Mouse (Mus musculus): Measurements from ENCODE around the gene Grb10. TPM values are rescaled to one million over a fixed set of nuclear protein-coding genes. Genes with fewer than 3 reads are reported as not detected.

Gene Grb10
- polyA plus RNA-seq, 1 experiment from 2014 or later: 228 TPM

GRCm38 (mm10) chr11:11942320-11943217 is 95.9 kb downstream of the Grb10 start:
- Histone ChIP-seq H3K4me3 (ENCODE audit: low read length) (no peak overlapping the region), H3K9me3 (ENCODE audit: control insufficient read depth, low read length) (no peaks in the 10 kb centered on the region), H3K27ac (ENCODE audit: low read depth, low read length) (peak overlapping the region; percentile 33; the same call in 1 of the 2 replicates), H3K27me3 (ENCODE audit: control insufficient read depth, insufficient read depth, low read length) (no peaks in the 10 kb centered on the region), H3K36me3 (ENCODE audit: control insufficient read depth, insufficient read depth, low read length) (peaks cover 74% of the 10 kb centered on the region), H3K9ac (ENCODE audit: low read depth, low read length) (no peak overlapping the region), H3K4me2 (replicated peaks; ENCODE audit: low read depth, low read length) (no peak overlapping the region), H3K4me1 (ENCODE audit: control insufficient read depth, insufficient read depth, low read length) (no peaks in the 10 kb centered on the region)
- no peak; the same call in 1 of the 2 replicates for ATAC-seq (ENCODE audit: low FRiP score, low TSS enrichment)
- 57% methylated on average over 6 of the region's 6 CpGs for WGBS

- H3K9ac ChIP-seq (ENCODE audit: low read depth, low read length): no peak overlapping the region
- peaks cover 82% of the 10 kb centered on the region for H3K36me3 ChIP-seq (ENCODE audit: control insufficient read depth, insufficient read depth, low read length)
- 86% methylated on average over 5 of the region's 5 CpGs for WGBS
- H3K4me1 ChIP-seq (ENCODE audit: control insufficient read depth, insufficient read depth, low read length): no peaks in the 10 kb centered on the region
- H3K9me3 ChIP-seq (ENCODE audit: control insufficient read depth, low read length): no peaks in the 10 kb centered on the region
- H3K27ac ChIP-seq (ENCODE audit: low read depth, low read length): no peak overlapping the region
- H3K4me3 ChIP-seq (ENCODE audit: low read length): no peak overlapping the region
- no peaks in the 10 kb centered on the region for H3K27me3 ChIP-seq (ENCODE audit: control insufficient read depth, insufficient read depth, low read length)
- H3K4me2 ChIP-seq (replicated peaks; ENCODE audit: low read depth, low read length): no peak overlapping the region
- no peak for ATAC-seq (ENCODE audit: low FRiP score, low TSS enrichment)
Measured at GRCm38 (mm10) chr11:11940833-11941681, 97.4 kb downstream of the Grb10 start.

GRCm38 (mm10) chr11:11939611-11940010 is 98.9 kb downstream of the Grb10 start:
- no peaks in the 10 kb centered on the region for H3K4me1 ChIP-seq (ENCODE audit: control insufficient read depth, insufficient read depth, low read length)
- no peak overlapping the region for H3K27ac ChIP-seq (ENCODE audit: low read depth, low read length)
- 76% methylated on average over 3 of the region's 3 CpGs for WGBS
- H3K4me3 ChIP-seq (ENCODE audit: low read length): no peak overlapping the region
- peaks cover 83% of the 10 kb centered on the region for H3K36me3 ChIP-seq (ENCODE audit: control insufficient read depth, insufficient read depth, low read length)
- no peaks in the 10 kb centered on the region for H3K27me3 ChIP-seq (ENCODE audit: control insufficient read depth, insufficient read depth, low read length)
- H3K9ac ChIP-seq (ENCODE audit: low read depth, low read length): no peak overlapping the region
- no peak for ATAC-seq (ENCODE audit: low FRiP score, low TSS enrichment)
- no peak overlapping the region for H3K4me2 ChIP-seq (replicated peaks; ENCODE audit: low read depth, low read length)
- no peaks in the 10 kb centered on the region for H3K9me3 ChIP-seq (ENCODE audit: control insufficient read depth, low read length)

GRCm38 (mm10) chr11:11938591-11938990 is 99.9 kb downstream of the Grb10 start:
- Histone ChIP-seq H3K36me3 (ENCODE audit: control insufficient read depth, insufficient read depth, low read length) (peaks cover 84% of the 10 kb centered on the region), H3K9me3 (ENCODE audit: control insufficient read depth, low read length) (no peaks in the 10 kb centered on the region), H3K4me2 (replicated peaks; ENCODE audit: low read depth, low read length) (no peak overlapping the region), H3K27me3 (ENCODE audit: control insufficient read depth, insufficient read depth, low read length) (no peaks in the 10 kb centered on the region), H3K27ac (ENCODE audit: low read depth, low read length) (no peak overlapping the region), H3K4me1 (ENCODE audit: control insufficient read depth, insufficient read depth, low read length) (no peaks in the 10 kb centered on the region), H3K4me3 (ENCODE audit: low read length) (no peak overlapping the region), H3K9ac (ENCODE audit: low read depth, low read length) (no peak overlapping the region)
- no peak for ATAC-seq (ENCODE audit: low FRiP score, low TSS enrichment)
- WGBS: 91% methylated on average over 1 of the region's 1 CpGs

- ATAC-seq (ENCODE audit: low FRiP score, low TSS enrichment): no peak
- peaks cover 84% of the 10 kb centered on the region for H3K36me3 ChIP-seq (ENCODE audit: control insufficient read depth, insufficient read depth, low read length)
Measured at GRCm38 (mm10) chr11:11937340-11938030, 101.0 kb downstream of the Grb10 start.

GRCm38 (mm10) chr11:11934808-11935207 is 103.7 kb downstream of the Grb10 start:
- Histone ChIP-seq H3K27me3 (ENCODE audit: control insufficient read depth, insufficient read depth, low read length) (no peaks in the 10 kb centered on the region), H3K4me3 (ENCODE audit: low read length) (no peak overlapping the region), H3K4me1 (ENCODE audit: control insufficient read depth, insufficient read depth, low read length) (no peaks in the 10 kb centered on the region), H3K9me3 (ENCODE audit: control insufficient read depth, low read length) (no peaks in the 10 kb centered on the region), H3K36me3 (ENCODE audit: control insufficient read depth, insufficient read depth, low read length) (peaks cover 83% of the 10 kb centered on the region), H3K27ac (ENCODE audit: low read depth, low read length) (no peak overlapping the region), H3K4me2 (replicated peaks; ENCODE audit: low read depth, low read length) (no peak overlapping the region), H3K9ac (ENCODE audit: low read depth, low read length) (no peak overlapping the region)
- 85% methylated on average over 8 of the region's 8 CpGs for WGBS
- no peak for ATAC-seq (ENCODE audit: low FRiP score, low TSS enrichment)

More at GRCm38 (mm10) chr11:11937340-11938030, 101.0 kb downstream of the Grb10 start:
- Histone ChIP-seq H3K9me3 (ENCODE audit: control insufficient read depth, low read length) (no peaks in the 10 kb centered on the region), H3K4me3 (ENCODE audit: low read length) (no peak overlapping the region), H3K9ac (ENCODE audit: low read depth, low read length) (no peak overlapping the region), H3K4me2 (replicated peaks; ENCODE audit: low read depth, low read length) (no peak overlapping the region), H3K27ac (ENCODE audit: low read depth, low read length) (no peak overlapping the region), H3K4me1 (ENCODE audit: control insufficient read depth, insufficient read depth, low read length) (no peaks in the 10 kb centered on the region), H3K27me3 (ENCODE audit: control insufficient read depth, insufficient read depth, low read length) (no peaks in the 10 kb centered on the region)
- WGBS: 81% methylated on average over 10 of the region's 10 CpGs

- Histone ChIP-seq H3K4me3 (ENCODE audit: low read length) (no peak overlapping the region), H3K36me3 (ENCODE audit: control insufficient read depth, insufficient read depth, low read length) (peaks cover 63% of the 10 kb centered on the region), H3K27me3 (ENCODE audit: control insufficient read depth, insufficient read depth, low read length) (no peaks in the 10 kb centered on the region), H3K4me1 (ENCODE audit: control insufficient read depth, insufficient read depth, low read length) (no peaks in the 10 kb centered on the region), H3K4me2 (replicated peaks; ENCODE audit: low read depth, low read length) (no peak overlapping the region), H3K27ac (ENCODE audit: low read depth, low read length) (no peak overlapping the region), H3K9ac (ENCODE audit: low read depth, low read length) (no peak overlapping the region), H3K9me3 (ENCODE audit: control insufficient read depth, low read length) (no peaks in the 10 kb centered on the region)
- 69% methylated on average over 11 of the region's 11 CpGs for WGBS
- ATAC-seq (ENCODE audit: low FRiP score, low TSS enrichment): 0 out of 2 replicates have a peak, but pooled peaks have one; percentile 29
Measured at GRCm38 (mm10) chr11:11932102-11932789, 106.2 kb downstream of the Grb10 start.

- no peak overlapping the region for H3K4me2 ChIP-seq (replicated peaks; ENCODE audit: low read depth, low read length)
- peaks cover 58% of the 10 kb centered on the region for H3K36me3 ChIP-seq (ENCODE audit: control insufficient read depth, insufficient read depth, low read length)
- H3K27me3 ChIP-seq (ENCODE audit: control insufficient read depth, insufficient read depth, low read length): no peaks in the 10 kb centered on the region
- no peak overlapping the region for H3K27ac ChIP-seq (ENCODE audit: low read depth, low read length)
- no peak overlapping the region for H3K4me3 ChIP-seq (ENCODE audit: low read length)
- no peak overlapping the region for H3K9ac ChIP-seq (ENCODE audit: low read depth, low read length)
- H3K4me1 ChIP-seq (ENCODE audit: control insufficient read depth, insufficient read depth, low read length): no peaks in the 10 kb centered on the region
- no peaks in the 10 kb centered on the region for H3K9me3 ChIP-seq (ENCODE audit: control insufficient read depth, low read length)
- WGBS: 76% methylated on average over 5 of the region's 5 CpGs
- no peak for ATAC-seq (ENCODE audit: low FRiP score, low TSS enrichment)
Measured at GRCm38 (mm10) chr11:11931688-11932087, 106.8 kb downstream of the Grb10 start.
